Mouse (Mus musculus) thymus, adult 2 months (tissue): ENCODE data around the gene Abca1. TPM values are rescaled to one million over a fixed set of nuclear protein-coding genes. Genes with fewer than 3 reads are reported as not detected.

ENCODE experiments used
- DNase-seq: peaks from one replicate; pipeline ENCODE4 v3.0.0; 2021
- H3K27ac ChIP-seq: fragments of 200-500 bp; 2 replicates; pipeline ENCODE4 v1.5.1; 2012; ENCODE audit warnings: low read length, control low read depth; ENCODE audit not compliant: control insufficient read depth, insufficient read depth
- H3K27me3 ChIP-seq: fragments of 200-500 bp; 2 replicates; pipeline ENCODE4 v1.6.1; 2012; ENCODE audit warnings: mild to moderate bottlenecking, low read length, moderate library complexity, mixed read lengths; ENCODE audit not compliant: control insufficient read depth, insufficient read depth
- H3K36me3 ChIP-seq: fragments of 200-500 bp; 2 replicates; pipeline ENCODE4 v1.6.1; 2012; ENCODE audit warnings: mild to moderate bottlenecking, low read length, moderate library complexity; ENCODE audit not compliant: control insufficient read depth, insufficient read depth
- H3K4me1 ChIP-seq: fragments of 200-500 bp; replicated peaks from 2 replicates; pipeline ENCODE4 v1.6.1; 2012; ENCODE audit warnings: low read length; ENCODE audit not compliant: control insufficient read depth, insufficient read depth
- H3K4me3 ChIP-seq: fragments of 200-500 bp; 2 replicates; pipeline ENCODE4 v1.5.1; 2012; ENCODE audit warnings: mild to moderate bottlenecking, low read length, control low read depth, moderate library complexity; ENCODE audit not compliant: control insufficient read depth, insufficient read depth
- CTCF ChIP-seq: fragments of 200-500 bp; IDR thresholded peaks from 2 replicates; pipeline ENCODE4 v1.5.1; 2012; ENCODE audit warnings: mild to moderate bottlenecking, control low read depth, low read length, moderate library complexity, borderline replicate concordance; ENCODE audit not compliant: control insufficient read depth, poor library complexity, insufficient read depth; ENCODE audit errors: extremely low read depth
- POLR2A ChIP-seq: fragments of 200-500 bp; IDR thresholded peaks from 2 replicates; pipeline ENCODE4 v1.6.1; 2012; ENCODE audit warnings: mild to moderate bottlenecking, low read length, control low read depth, moderate library complexity; ENCODE audit not compliant: control insufficient read depth, poor library complexity, insufficient read depth; ENCODE audit errors: extremely low read depth
- WGBS: fragments of 180-500 bp; shearing (Covaris S2); methylation state at CpG from one replicate; pipeline ENCODE4 v1.1.7; 2018; 5-methylcytosine and 5-hydroxymethylcytosine counted together
- polyA plus RNA-seq: library from polyadenylated mRNA; depleted of rRNA; stranded (reverse); fragments of >200 nt; gene quantifications from 2 replicates; pipeline ENCODE4 v1.2.3, GENCODE M21; 2012

Abca1 gene
- polyA plus RNA-seq, 1 experiment, result 15.4 TPM

- no peak overlapping the region for H3K4me3 ChIP-seq
- WGBS, result 93% methylated on average over 4 of the region's 4 CpGs
- H3K36me3 ChIP-seq, result peaks cover 4% of the 10 kb centered on the region; the same call in 1 of the 2 replicates
- H3K4me1 ChIP-seq, result no peaks in the 10 kb centered on the region
- H3K27me3 ChIP-seq, result no peaks in the 10 kb centered on the region
- H3K27ac ChIP-seq, result no peak overlapping the region
- no peak for DNase-seq
- TF ChIP-seq CTCF (no peak), POLR2A (no peak)
Measured at GRCm38 (mm10) chr4:53024397-53024796, 135.3 kb downstream of the Abca1 start.

- no peaks in the 10 kb centered on the region for H3K4me1 ChIP-seq
- peaks cover 4% of the 10 kb centered on the region; the same call in 1 of the 2 replicates for H3K36me3 ChIP-seq
- H3K27ac ChIP-seq, result no peak overlapping the region
- no peak for TF ChIP-seq POLR2A
- no peak for TF ChIP-seq CTCF
- no peaks in the 10 kb centered on the region for H3K27me3 ChIP-seq
- DNase-seq, result no peak
- H3K4me3 ChIP-seq, result no peak overlapping the region
- WGBS, result 96% methylated on average over 14 of the region's 14 CpGs
Measured at GRCm38 (mm10) chr4:53023189-53023925, 136.3 kb downstream of the Abca1 start.

DNA sequence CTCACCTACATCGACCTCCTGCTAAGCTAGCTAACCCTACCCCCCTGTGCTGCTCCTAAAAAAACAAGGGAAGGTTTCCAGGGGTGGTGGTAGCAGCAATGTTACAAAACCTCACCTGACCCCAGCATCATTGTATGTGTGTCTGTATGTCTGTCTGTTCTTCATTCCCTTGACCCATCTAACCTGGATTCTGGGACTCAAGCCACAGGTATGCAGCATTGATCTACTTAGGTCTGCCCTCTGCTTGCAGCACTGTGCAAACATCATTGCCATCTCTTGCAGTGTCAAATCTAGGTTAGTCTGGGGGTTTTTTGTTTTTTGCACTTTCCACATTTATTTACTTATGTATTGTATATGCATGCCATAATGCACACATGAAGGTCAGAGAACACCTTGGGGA is 141.3 kb downstream of the Abca1 start:
- no peaks in the 10 kb centered on the region for H3K4me1 ChIP-seq
- 91% methylated on average over 1 of the region's 1 CpGs for WGBS
- TF ChIP-seq CTCF (no peak), POLR2A (no peak)
- H3K4me3 ChIP-seq, result no peak overlapping the region
- DNase-seq, result no peak
- no peaks in the 10 kb centered on the region for H3K27me3 ChIP-seq
- peaks cover 11% of the 10 kb centered on the region for H3K36me3 ChIP-seq
- H3K27ac ChIP-seq, result no peak overlapping the region

DNA sequence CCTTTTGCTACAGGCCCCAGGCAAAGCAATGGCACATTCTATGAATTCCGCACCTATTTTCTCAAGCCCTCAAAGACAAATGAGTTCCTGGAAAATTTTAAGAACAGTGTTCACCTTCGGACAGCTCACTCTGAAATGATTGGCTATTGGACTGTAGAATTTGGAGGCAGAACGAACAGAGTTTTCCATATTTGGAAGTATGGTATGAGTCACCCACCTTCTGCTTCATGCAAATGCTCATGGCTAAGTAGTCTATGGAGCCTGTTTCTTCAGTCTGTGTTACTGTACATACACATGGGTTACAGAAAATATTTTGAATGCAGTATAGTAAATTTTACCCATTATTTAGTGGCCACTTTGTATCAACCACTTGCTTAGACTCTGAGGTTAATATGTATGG is 144.7 kb downstream of the Abca1 start:
- H3K27me3 ChIP-seq, result no peaks in the 10 kb centered on the region
- H3K27ac ChIP-seq, result no peak overlapping the region
- peaks cover 7% of the 10 kb centered on the region for H3K36me3 ChIP-seq
- peaks cover 7% of the 10 kb centered on the region for H3K4me1 ChIP-seq
- 96% methylated on average over 3 of the region's 3 CpGs for WGBS
- TF ChIP-seq POLR2A, result no peak
- TF ChIP-seq CTCF, result no peak
- H3K4me3 ChIP-seq, result no peak overlapping the region
- no peak for DNase-seq

DNA sequence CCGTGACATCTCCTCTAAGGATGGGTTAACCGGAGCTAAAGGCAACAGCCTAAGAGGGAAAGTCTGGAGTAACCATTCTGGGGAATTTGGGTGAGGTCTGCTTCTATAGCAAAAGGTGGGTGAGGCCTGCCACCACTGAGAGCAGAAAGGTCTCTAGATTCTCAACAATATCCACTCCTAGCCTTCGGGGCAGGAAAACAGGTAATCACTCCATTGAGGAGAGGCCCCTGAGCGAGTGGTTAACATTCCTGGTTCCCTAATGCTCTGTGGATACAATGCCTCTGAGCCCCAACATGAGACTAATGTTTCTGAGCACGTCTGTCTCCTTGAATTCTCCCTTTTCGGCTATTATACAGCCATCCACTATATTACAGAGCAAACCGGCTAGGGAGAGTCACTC is 145.3 kb downstream of the Abca1 start:
- H3K36me3 ChIP-seq, result peaks cover 7% of the 10 kb centered on the region
- no peak for DNase-seq
- H3K27ac ChIP-seq, result no peak overlapping the region
- WGBS, result 95% methylated on average over 7 of the region's 7 CpGs
- no peak overlapping the region for H3K4me3 ChIP-seq
- peaks cover 7% of the 10 kb centered on the region for H3K4me1 ChIP-seq
- H3K27me3 ChIP-seq, result no peaks in the 10 kb centered on the region
- TF ChIP-seq CTCF, result no peak
- TF ChIP-seq POLR2A, result no peak

GRCm38 (mm10) chr4:53011732-53012361 is 147.8 kb downstream of the Abca1 start, which contains the start of gene Nipsnap3b:
Gene Nipsnap3b, plus strand, starts transcription at chr4:53011880.
- H3K27me3 ChIP-seq, result no peaks in the 10 kb centered on the region
- peak; percentile 94 for DNase-seq
- no peak within 1 kb of the TSS for H3K27ac ChIP-seq
- H3K4me1 ChIP-seq, result peaks cover 7% of the 10 kb centered on the region
- WGBS, result under 1% methylated on average over 63 of the region's 63 CpGs
- H3K4me3 ChIP-seq, result peak within 1 kb of the TSS; percentile 61
- TF ChIP-seq POLR2A (peak; percentile 68; the same call in 1 of the 2 replicates), CTCF (0 out of 2 replicates have a peak, but pooled peaks have one; percentile 42)
- H3K36me3 ChIP-seq, result peaks cover 1% of the 10 kb centered on the region; the same call in 1 of the 2 replicates
